Mouse (Mus musculus) myocyte (in vitro differentiated cells): ENCODE measurements at regions not wholly inside any gene's neighbourhood (a gene's known extent, or its start where the extent isn't known, plus 50 kb on each side); places are given as distances from the start of the nearest gene placed in this dataset.

Experiments used
- H3K27me3 ChIP-seq: one replicate; pipeline ENCODE4 v1.6.1; 2011; ENCODE audit not compliant: control insufficient read depth, insufficient read depth, insufficient read length
- H3K36me3 ChIP-seq: one replicate; pipeline ENCODE4 v1.6.1; 2011; ENCODE audit not compliant: control insufficient read depth, insufficient read depth
- H3K4me2 ChIP-seq: one replicate; pipeline ENCODE4 v1.6.1; 2011; ENCODE audit warnings: low read depth, control low read depth
- H3K4me3 ChIP-seq: one replicate; pipeline ENCODE4 v1.5.1; 2011; ENCODE audit warnings: mild to moderate bottlenecking, control low read depth, moderate library complexity
- H3K79me2 ChIP-seq: one replicate; pipeline ENCODE4 v1.6.1; 2011; ENCODE audit not compliant: control insufficient read depth, insufficient read depth
- H3ac ChIP-seq: one replicate; pipeline ENCODE4 v1.6.1; 2011; ENCODE audit not compliant: control insufficient read depth, insufficient read length
- CEBPB ChIP-seq: IDR thresholded peaks from 2 replicates; pipeline ENCODE4 v1.6.1; 2011; ENCODE audit warnings: mild to moderate bottlenecking, moderate library complexity; ENCODE audit not compliant: poor library complexity, insufficient read depth, severe bottlenecking
- E2F4 ChIP-seq: IDR thresholded peaks from one replicate; pipeline ENCODE4 v1.6.1; 2011; ENCODE audit warnings: mild to moderate bottlenecking, control low read depth, moderate library complexity; ENCODE audit not compliant: insufficient read depth
- MAX ChIP-seq: IDR thresholded peaks from one replicate; pipeline ENCODE4 v1.6.1; 2011; ENCODE audit warnings: low read depth, mild to moderate bottlenecking, control low read depth
- MYOD1 ChIP-seq, 3 experiments: IDR thresholded peaks; one replicate each; pipeline ENCODE4 v1.6.1; 2011; ENCODE audit warnings: control low read depth in 2 of 3, low read depth in 2 of 3, mild to moderate bottlenecking in 2 of 3, moderate library complexity in 1 of 3; ENCODE audit not compliant: insufficient read length in 2 of 3, control insufficient read depth in 1 of 3
- MYOG ChIP-seq, 3 experiments: IDR thresholded peaks; one replicate each; pipeline ENCODE4 v1.6.1; 2011; ENCODE audit warnings: control low read depth in 2 of 3, low read depth in 2 of 3, mild to moderate bottlenecking in 2 of 3; ENCODE audit not compliant: insufficient read length in 2 of 3, control insufficient read depth in 1 of 3, insufficient read depth in 1 of 3
- POLR2A ChIP-seq: IDR thresholded peaks from one replicate; pipeline ENCODE4 v1.6.1; 2011; ENCODE audit warnings: low read depth, mild to moderate bottlenecking, control low read depth, moderate library complexity; ENCODE audit not compliant: insufficient read length
- POLR2AphosphoS2 ChIP-seq: IDR thresholded peaks from one replicate; pipeline ENCODE4 v1.6.1; 2011; ENCODE audit warnings: low read depth, control low read depth; ENCODE audit not compliant: insufficient read length
- REST ChIP-seq: IDR thresholded peaks from one replicate; pipeline ENCODE4 v1.6.1; 2011; ENCODE audit warnings: mild to moderate bottlenecking, control low read depth, moderate library complexity; ENCODE audit not compliant: insufficient read depth, insufficient read length
- SRF ChIP-seq: IDR thresholded peaks from one replicate; pipeline ENCODE4 v1.6.1; 2011; ENCODE audit warnings: low read depth; ENCODE audit not compliant: control insufficient read depth, insufficient read length
- TCF12 ChIP-seq: IDR thresholded peaks from one replicate; pipeline ENCODE4 v1.6.1; 2011; ENCODE audit warnings: mild to moderate bottlenecking, control low read depth; ENCODE audit not compliant: poor library complexity, insufficient read depth, severe bottlenecking
- TCF3 ChIP-seq: IDR thresholded peaks from one replicate; pipeline ENCODE4 v1.6.1; 2011; ENCODE audit warnings: low read depth, control low read depth; ENCODE audit not compliant: insufficient read length
- USF1 ChIP-seq: IDR thresholded peaks from one replicate; pipeline ENCODE4 v1.6.1; 2011; ENCODE audit warnings: low read depth, mild to moderate bottlenecking, control low read depth, moderate library complexity

- TF ChIP-seq SRF (no peak), REST (no peak)
- Histone ChIP-seq H3K79me2 (no peaks in the 10 kb centered on the region), H3ac (no peak overlapping the region), H3K4me2 (no peak overlapping the region), H3K4me3 (no peak overlapping the region), H3K36me3 (no peaks in the 10 kb centered on the region), H3K27me3 (no peaks in the 10 kb centered on the region)
Observed at GRCm38 (mm10) chr6:66458172-66458571, 77.0 kb upstream of the Mad2l1 start.

- Histone ChIP-seq H3K79me2 (no peaks in the 10 kb centered on the region), H3K36me3 (no peaks in the 10 kb centered on the region), H3ac (no peak overlapping the region), H3K4me3 (no peak overlapping the region), H3K4me2 (no peak overlapping the region), H3K27me3 (no peaks in the 10 kb centered on the region)
- TF ChIP-seq TCF12 (no peak), MYOG (IDR thresholded peaks at IDR 0.05; ENCODE audit: control insufficient read depth in 1 of 3, insufficient read depth in 1 of 3, insufficient read length in 2 of 3, low read depth in 2 of 3) (no peak), CEBPB (no peak), POLR2AphosphoS2 (no peak), MAX (no peak), REST (no peak), TCF3 (no peak)
Observed at GRCm38 (mm10) chr6:66464540-66464939, 70.7 kb upstream of the Mad2l1 start.

- Histone ChIP-seq H3K79me2 (no peaks in the 10 kb centered on the region), H3K4me2 (peak overlapping the region; percentile 48), H3K4me3 (no peak overlapping the region), H3K36me3 (no peaks in the 10 kb centered on the region), H3K27me3 (no peaks in the 10 kb centered on the region), H3ac (no peak overlapping the region)
- TF ChIP-seq REST (no peak), MAX (no peak), TCF3 (no peak)
Observed at GRCm38 (mm10) chr6:66465137-66465853, 69.9 kb upstream of the Mad2l1 start.

GRCm38 (mm10) chr6:66466757-66467156, 68.4 kb upstream of the Mad2l1 start:
- Histone ChIP-seq H3K79me2 (no peaks in the 10 kb centered on the region), H3ac (no peak overlapping the region), H3K27me3 (no peaks in the 10 kb centered on the region), H3K4me3 (no peak overlapping the region), H3K4me2 (no peak overlapping the region), H3K36me3 (no peaks in the 10 kb centered on the region)
- TF ChIP-seq POLR2A (no peak), TCF3 (no peak), MAX (no peak), MYOG (IDR thresholded peaks at IDR 0.05; ENCODE audit: control insufficient read depth in 1 of 3, insufficient read depth in 1 of 3, insufficient read length in 2 of 3, low read depth in 2 of 3) (no peak), SRF (no peak), CEBPB (no peak), TCF12 (no peak), POLR2AphosphoS2 (no peak), MYOD1 (IDR thresholded peaks at IDR 0.05; ENCODE audit: control insufficient read depth in 1 of 3, insufficient read length in 2 of 3, low read depth in 2 of 3) (no peak), REST (no peak), USF1 (no peak), E2F4 (no peak)

DNA sequence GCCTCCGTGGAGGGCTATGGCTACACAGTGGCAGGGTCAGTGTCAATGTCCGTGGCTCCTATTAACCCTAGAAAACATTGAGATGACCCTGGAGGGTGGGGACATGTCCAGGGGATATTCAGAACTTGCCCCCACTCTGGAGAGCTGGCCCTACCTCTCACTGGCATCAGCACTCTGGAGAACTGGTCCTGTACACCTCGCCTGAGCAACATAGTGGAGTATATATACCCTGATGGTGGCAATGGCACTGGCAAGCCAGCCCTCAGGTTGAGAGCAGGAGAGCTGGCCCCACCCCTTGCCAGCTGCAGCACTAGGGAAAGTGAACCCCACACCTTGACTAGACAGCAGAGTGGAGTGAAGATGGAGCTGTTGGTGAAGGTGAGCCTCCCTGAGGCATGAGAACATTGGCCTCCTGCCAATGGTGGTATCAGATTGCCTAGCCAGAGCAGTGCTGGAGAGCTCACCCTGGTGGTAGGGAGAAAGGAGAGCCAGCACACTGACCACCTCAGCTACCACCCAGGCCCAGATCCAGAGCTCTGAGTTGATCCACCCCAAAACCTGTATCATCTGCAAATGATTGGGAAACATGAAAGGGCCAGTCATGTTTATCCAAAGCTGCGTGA, 64.5 kb upstream of the Mad2l1 start:
- Histone ChIP-seq H3K79me2 (no peaks in the 10 kb centered on the region), H3K4me2 (no peak overlapping the region), H3K4me3 (no peak overlapping the region), H3ac (no peak overlapping the region), H3K36me3 (no peaks in the 10 kb centered on the region), H3K27me3 (no peaks in the 10 kb centered on the region)
- TF ChIP-seq TCF3 (no peak), MYOD1 (IDR thresholded peaks at IDR 0.05; ENCODE audit: control insufficient read depth in 1 of 3, insufficient read length in 2 of 3, low read depth in 2 of 3) (no peak), USF1 (no peak), REST (no peak)
